Mouse (Mus musculus) bone marrow macrophage, adult 2 months (primary cell): Measurements from ENCODE around the gene Vps18.

Experiments used
- CTCF ChIP-seq: IDR thresholded peaks from 2 replicates; pipeline ENCODE4 v1.5.1; 2012; ENCODE audit warnings: low read depth, mild to moderate bottlenecking, low read length, moderate library complexity
- POLR2A ChIP-seq: IDR thresholded peaks from 2 replicates; pipeline ENCODE4 v1.6.1; 2012; ENCODE audit warnings: mild to moderate bottlenecking, low read depth, low read length, borderline replicate concordance

- TF ChIP-seq CTCF (no peak), POLR2A (no peak)
Measured at GRCm38 (mm10) chr2:119304798-119305208, 16.3 kb downstream of the Vps18 start.
